Mouse (Mus musculus): Measurements from ENCODE around the gene Dhx58.

The Dhx58 gene

DNA sequence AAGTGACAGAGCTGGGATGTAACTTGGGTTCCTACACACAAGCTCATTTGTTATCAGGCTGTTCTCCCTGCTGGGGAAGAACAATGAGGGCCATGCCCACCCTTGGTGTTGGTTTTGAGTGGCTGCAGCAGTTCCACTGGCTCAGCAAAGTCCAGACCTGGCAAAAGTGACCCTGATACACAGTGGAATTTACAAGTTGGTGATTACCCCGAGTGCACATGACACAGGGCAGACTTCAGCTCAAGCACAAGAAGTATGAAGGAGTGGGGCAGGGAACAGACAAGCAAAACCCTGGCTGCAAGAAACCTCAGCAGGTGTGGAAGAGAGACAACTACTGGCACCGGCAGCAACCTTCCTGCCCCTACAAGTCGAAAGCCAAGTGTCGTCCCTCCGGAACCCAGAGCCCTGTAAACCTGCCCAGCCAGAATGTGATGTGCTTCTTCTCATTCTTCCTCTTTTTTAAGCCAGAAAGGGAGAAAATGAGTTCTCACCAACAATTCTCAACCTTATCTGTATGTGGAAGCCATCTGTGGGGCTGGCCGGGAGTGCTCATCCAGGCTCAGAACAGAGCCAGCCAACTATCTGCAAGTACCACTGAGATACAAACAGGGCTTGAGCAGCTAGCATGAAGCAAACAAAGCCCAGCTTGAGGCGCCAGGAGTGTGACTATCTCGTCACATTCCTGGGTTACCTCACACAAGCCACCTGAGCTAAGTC, 17.9 kb upstream of the Dhx58 start:
- no peak for DNase-seq

DNA sequence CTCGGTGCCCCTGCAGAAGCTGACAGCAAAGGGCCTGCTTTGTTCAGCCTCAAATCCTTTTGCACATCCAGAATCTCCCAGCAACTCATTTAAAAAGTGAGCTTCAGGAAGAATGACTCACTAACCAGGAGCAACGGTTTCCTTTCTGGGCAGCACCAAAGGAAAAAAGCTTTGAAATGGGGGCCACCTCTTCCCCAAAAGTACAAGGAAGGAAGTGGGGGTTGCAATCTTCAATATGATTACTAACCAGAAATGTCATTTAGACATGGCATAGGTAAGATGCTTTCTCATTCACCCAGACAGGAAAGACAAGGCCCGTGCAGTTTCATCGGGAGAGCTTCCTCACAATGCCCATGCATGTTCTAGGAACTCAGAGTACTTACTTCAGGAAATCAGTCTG, 17.2 kb upstream of the Dhx58 start:
- no peak for DNase-seq

DNA sequence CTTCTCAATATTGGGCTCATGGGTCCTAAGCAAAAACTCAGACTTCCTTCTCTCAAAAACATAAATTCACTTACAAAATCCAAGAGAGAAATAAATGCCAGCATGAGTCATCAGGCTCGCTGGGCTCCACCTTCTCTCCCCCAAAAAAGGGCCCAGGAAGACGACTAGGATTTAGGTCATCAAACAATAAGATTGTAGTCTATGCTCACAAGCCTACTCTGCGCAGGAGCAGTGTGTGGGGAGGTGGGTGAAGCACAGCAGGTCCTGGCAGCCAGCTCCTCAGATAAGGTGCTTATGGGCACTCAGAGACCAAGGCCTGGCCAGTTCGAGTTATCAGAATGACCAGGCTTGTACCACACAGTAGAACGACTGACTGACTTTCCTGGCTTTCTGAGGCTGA, 16.3 kb upstream of the Dhx58 start:
- DNase-seq, result no peak

DNA sequence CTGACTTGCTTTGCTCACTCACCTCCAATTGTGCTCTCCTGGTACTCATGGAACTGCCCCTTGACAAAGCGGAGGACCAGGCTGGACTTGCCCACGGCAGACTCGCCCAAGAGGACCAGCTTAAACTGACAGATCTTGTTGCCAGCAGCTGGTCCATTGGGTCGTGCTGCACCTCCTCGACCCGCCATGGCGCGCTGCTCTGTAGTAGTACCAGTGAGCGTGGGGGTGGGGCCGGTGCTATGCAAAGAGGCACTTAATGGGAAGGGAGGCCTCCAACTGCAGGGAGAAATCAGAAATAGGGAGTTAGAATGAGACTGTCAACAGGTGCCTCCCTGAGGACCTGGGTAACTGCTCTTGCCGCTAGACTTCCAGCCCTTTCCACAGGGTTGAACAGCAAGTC, 15.8 kb upstream of the Dhx58 start:
- DNase-seq, result no peak

DNA sequence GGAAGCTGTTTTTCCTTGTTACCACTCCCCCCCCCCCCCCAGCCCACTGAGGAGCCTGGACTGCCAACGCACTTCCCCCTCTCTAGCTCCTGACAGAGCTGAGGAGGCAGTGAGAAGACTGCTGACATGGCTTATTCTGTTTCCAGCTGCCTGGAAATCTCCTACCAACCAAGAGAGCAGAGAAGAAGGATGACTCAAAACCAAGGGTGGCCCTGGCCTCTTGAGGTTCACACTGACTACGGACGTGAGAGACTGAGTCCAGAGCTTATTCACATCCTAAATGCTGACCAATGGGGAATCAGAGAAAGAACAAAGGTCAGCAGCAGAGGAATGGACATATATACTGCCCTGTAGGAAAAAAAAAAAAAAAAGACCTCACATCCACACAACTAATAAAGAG, 15.2 kb upstream of the Dhx58 start:
- DNase-seq, result no peak

DNA sequence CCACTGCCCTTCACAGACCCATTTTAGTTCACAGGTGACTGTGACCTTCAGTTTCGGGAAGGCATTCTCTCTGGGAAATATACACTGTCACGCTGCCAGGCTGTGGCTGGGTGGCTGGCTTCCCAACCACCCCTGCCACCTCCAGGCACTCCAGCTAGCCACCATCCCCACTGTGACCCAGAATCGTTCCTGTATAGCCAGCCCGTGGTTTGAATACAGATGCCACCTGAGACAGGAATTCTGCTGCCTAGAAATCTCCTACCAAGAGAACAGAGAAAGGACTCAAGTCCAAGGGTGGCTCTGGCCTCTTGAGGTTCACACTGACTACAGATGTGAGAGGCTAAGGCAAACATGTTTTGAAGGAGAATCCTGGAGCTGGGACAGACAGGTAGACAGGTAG, 14.8 kb upstream of the Dhx58 start:
- DNase-seq, result no peak

DNA sequence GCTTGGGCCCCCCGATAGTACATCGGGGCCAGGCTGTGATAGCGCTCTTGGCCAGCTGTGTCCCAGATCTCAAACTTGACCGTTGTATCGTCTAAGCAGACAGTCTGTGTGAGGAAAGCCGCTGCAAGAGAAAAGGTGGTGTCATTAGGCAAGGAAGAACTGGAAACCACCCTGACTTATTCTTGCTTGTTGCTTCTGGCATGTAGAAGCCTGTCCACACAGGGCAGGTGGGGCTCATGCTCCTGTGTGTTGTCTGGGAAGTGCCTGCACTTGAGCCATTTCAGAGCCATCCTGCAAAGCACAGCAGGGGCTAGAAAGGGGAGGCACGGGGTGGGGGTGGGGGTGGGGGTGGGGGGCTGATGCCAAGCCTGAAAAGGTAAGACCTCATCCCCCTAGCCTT, 14.4 kb upstream of the Dhx58 start:
- no peak for DNase-seq

DNA sequence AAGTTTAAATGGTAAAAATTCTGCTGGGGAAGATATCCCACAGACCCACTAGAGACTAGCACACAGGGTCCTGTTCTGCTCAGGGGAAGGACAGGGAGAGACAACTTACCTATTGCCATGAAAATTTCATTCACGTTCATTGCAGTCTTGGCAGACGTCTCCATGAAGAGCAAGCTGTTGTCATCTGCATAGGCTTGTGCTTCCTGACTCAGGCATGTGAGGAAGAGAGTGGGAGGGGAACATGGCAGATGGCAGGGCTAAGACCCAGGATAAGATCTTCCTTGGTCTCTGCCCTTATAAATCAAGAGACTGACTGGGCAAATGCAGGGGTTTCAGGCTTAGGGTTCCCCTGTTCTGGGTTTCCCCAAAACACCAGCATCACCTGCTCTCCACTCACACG, 12.6 kb upstream of the Dhx58 start:
- DNase-seq, result no peak

DNA sequence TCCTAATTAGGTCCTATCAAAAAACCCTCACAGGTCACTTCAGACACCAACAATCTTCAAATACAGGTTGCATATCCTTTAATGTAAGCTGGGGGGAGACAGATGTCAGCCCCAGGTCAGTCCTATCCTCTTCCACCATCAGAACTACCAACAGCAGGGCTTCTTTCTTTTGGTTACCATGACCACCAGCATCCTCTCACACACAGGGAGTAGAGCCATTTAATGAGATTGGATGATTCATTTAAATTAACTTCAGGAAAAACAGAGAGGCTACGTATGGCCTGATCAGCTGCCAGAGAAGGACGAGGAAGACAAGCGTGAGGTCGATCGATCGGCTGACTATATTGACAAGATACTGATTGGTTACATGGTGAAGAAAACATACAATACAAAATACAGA, 10.9 kb upstream of the Dhx58 start:
- no peak for DNase-seq

DNA sequence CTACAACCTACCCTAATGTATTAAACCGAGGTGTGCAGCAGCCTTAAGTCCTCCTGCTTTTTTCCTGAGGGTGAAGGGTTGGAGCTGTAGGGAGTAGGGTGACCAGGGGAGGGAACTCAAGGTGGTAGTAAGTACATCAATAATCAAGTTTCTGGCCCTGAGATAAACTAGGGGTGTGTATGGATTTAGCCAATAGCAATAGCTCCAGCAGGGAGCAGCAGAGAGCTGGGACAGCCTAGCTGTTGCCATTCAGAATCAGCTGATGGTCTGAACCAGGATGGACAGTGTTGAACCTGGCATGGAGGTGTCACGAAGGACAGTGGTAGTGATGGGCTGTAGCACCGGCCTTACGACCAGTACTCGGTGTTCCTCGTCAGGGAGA, 10.5 kb upstream of the Dhx58 start:
- DNase-seq, result peak; percentile 69 to 72

DNA sequence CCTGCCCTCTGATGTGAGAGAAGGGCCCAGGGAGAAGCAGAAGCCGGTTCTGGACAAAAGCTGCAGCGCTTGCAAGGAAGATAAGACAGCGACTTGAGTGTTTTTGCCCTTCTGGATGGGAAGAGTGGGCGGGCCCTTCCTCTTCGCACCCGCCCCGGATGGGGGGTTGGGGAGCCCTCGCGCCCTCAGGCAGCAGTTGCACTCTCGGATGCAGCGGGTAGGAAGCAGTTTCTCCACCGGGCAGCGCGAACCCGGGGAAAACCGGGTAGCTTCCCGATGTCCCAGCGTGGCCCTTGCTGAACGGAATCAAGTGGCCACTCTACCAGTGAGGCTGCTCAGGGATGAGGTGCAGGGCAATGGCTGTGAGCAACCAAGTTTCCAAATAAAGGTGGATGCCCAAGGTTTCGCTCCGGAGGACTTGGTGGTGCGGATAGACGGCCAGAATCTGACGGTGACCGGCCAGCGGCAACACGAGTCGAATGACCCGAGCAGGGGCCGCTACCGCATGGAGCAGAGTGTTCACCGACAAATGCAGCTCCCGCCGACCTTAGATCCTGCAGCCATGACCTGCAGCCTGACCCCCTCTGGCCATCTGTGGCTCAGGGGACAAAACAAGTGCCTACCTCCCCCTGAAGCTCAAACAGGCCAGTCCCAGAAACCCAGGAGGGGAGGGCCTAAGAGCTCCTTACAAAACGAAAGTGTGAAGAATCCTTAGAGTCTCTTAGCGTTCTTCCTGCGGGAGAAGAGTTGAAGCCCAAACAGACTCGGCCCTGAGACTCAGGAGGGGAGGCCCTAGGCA, 9.9 kb upstream of the Dhx58 start, which contains the start of gene Hspb9:
TSS of gene Hspb9 (plus strand) at position 116 of the 799 bp plus-strand sequence.
- DNase-seq, result peak; percentile 88 to 92

DNA sequence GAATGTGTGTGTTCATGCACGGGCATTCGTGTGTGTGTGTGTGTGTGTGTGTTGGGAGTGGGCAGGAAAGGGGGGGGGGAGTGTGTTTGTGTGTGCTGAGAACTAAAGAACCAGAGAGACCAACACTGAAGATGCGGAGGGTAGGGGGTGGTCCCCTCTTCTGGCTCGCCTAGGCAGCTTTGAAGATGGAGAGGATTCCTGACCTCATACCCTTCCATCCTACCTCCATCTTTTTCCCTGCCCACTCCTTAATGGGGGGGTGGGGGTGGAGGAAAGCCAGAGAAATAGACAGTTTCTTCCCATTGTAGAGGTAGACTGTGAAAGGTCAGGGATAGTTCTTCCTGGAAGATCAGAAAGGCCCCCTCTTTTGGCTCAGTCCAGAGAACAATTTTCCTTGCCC, 9.1 kb upstream of the Dhx58 start:
- no peak for DNase-seq

DNA sequence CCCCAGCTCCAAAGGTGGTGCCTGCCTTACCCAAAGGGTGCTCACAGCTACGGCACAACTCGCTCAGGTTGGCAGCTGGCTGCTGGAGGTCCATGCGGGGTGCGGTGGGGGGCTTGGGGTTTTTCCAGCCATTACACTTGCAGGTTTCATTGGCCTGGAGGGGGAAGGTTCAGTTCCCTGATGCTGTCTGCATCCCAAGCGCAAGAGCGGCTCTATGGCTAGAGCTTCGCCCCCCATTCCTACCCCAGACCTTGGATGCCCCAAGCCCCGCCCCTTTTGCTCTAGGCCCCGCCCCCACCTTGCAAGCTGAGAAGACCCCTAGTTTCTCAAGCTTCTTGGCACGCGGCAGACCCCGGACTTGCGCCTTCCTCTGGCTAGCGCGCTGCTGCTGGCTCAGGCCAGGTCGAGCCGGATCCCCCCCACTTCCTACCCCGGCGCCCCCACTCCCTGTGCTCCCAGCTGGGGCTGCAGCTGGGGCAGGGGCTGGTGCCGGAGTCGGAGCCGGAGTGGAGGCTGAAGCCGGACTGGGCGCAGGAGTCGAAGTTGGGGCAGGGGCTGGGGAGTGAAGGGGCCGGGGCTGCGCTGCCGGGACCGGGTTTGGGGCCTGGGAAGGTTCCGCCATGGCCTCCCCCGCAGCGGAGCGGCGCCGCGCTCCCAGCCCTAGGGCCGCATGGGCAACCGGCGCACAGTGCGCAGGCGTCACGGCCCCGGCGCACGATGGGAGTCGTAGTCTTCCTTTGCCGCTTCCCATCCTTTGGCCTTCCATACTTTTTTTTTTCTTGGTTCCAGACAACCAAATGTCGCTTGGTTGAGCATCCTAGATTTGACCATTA, 7.9 kb upstream of the Dhx58 start, which contains the start of gene Kat2a:
TSS of gene Kat2a (minus strand) at position 683 of the 833 bp plus-strand sequence.
- DNase-seq, result peak; percentile 74 to 82

DNA sequence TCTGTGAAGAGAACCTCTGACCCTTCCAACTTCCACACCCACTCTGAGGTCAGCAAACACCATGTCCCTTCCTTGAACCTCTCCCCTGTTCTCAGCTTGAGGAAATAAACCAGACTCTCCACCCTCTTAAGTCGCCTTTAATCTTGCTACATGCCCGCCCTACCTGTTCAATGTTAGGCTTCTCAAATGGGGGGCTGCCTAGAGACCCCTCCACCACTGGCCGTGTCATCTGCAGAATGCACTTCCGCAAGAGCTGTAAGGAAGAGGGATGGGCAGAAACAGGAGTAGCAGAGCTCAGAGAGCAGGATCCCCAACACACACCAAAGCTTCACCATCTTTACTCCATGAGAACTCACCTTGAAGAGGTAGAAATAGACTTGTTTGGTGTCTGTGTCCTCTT, 6.9 kb upstream of the Dhx58 start:
- DNase-seq, result no peak

DNA sequence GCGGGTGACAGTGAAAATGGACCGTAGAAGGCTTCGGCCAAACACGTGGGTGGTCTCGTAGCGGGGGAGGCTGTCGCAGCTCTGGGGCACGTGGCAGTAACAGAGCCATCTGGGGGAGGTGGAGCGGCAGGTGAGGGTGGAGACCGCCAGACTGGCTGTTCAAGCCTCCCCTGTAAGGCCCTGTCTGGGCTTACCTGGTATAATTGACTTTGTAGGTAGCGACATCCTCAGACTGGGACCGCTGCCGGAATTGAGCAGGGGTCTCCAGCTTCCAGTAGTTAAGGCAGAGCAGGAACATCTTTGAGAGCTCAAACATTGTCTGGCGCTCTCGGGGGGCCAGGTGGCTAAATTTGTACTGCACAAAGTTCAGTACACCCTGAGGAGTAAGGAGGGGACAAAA, 6.5 kb upstream of the Dhx58 start:
- no peak for DNase-seq

DNA sequence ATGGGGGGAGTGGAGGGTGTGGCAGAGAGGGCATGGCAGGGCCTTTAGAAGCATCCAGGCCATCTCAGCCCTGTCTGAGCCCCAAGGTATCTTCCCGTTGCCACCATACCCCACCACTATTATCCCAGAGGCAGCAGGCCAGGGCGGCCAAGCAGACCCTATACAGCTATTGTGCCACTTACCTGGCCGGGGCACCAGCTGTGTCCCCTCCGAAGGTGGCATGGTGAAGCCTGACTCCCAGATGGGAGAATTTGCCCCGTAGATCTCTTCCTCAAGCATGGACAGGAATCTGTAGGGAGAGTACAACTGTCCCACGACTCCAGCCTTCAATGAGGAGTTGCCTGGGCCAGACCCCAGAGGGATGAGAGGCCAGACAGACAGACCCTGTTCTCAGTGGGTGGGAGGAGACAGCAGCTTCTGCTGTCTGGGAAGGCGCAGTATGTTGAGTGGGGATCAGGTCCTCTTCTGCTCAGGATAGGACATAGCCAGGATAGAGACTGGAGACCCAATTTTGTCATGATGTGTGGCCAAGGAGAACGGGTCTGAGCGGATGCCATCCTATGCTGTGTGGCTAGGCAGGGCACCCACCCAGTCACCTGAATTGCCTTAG, 5.2 kb upstream of the Dhx58 start:
- DNase-seq, result no peak

DNA sequence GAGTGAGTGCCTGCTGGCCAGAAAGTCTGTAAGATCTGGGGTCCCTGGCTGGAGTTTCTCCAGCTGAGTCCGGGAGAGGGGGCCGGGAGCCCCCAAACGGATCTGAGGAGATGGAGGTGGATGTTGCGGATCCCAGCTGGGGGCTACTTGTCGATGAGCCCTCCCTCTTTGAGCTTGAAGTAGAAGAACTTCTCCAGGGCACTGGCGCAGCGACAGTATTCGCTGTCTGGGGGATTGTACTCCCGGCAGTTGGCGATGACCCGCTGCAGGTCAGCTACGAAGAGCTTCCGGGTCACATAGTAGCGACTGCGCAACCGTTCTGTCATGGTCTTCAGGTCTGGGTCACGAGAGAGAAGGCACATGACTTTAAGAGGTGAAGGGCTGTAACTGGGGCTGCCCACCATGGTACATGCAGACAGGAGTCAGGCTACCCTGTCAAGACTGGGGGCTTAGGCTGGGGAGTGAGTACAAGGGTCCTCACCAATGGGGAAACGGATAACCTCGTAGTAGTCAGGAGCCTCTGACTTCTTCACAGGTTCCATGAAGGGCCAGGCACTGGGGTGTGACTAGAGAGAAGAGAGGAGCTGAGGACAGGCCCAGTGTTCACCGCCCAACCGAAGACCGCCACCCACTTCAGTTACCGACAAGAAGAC, 1.1 kb upstream of the Dhx58 start:
- no peak for DNase-seq

DNA sequence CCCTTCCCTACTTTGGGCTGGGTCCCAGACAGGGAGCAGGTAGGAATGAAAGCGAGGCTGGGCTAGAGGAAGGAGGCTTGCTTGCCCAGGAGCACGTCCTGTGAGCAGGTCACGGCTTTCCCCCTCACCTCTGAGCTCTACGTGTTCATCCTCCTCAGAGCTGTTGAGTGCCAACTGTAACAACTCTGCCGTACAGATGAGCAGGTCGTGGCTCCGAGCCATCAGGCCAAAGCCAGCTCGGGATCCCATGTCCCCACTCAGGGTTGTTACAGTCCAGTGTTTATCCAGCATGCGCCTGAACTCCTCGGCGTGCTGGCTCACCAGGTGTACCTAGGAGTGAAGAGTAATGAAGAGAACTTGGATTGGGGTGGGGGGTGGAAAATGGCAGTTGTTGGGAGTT, 705 bp downstream of the Dhx58 start:
- DNase-seq, result no peak

DNA sequence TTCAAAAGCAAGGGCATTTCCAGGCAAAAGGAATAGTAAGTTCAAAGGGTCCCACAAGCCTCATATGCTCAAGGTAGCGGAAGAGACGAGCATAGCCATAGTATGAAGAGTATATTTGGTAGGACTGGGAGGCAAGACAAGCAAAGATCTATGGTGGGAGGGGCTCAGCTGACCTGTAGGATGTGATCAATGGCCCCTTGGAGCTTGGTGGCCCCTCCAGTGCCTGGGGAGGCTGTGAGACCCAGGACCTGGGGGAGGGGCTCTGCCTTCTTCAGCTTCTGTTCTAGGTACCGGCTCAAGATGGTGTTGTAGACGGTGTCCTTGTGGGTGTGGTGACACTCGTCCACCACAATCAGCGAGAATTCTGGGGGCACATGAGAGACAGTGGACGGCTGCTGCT, 1.2 kb downstream of the Dhx58 start:
- no peak for DNase-seq

DNA sequence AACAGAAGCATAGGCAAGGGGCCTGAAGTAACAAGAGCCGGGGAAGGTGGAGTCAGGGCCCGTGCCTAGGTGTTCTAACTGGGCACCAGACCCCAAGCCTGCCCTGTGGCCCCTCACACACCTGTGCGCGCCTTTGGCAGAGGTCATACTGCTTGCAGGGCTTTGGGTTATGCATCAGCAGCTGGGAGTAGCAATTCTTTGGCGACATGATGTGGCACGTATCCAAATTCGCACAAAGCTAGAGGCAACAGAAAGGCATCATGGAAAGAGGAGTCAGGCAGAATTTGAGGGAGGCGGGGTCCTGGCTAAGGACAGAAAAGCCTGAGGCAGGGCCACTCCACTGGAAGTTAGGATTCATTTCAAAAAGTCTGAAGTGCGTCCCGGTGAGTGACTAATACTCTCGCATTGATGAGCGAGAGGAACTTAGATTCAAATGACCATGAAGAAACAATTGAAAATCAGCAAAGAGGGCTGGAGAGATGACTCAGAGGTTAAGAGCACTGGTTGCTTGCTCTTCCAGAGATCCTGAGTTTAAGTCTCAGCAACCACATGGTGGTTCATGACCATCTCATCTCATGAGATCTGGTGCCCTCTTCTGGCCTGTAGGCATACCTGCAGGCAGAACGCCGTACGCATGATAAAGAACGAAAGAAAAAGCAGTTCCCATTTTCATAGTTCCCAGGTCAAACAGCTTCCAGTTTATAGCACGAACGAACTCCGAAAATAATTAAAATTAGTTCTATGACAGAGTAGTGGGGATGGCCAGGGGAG, 1.8 kb downstream of the Dhx58 start:
- DNase-seq, result peak in 1 of 2 experiments; percentile 61

DNA sequence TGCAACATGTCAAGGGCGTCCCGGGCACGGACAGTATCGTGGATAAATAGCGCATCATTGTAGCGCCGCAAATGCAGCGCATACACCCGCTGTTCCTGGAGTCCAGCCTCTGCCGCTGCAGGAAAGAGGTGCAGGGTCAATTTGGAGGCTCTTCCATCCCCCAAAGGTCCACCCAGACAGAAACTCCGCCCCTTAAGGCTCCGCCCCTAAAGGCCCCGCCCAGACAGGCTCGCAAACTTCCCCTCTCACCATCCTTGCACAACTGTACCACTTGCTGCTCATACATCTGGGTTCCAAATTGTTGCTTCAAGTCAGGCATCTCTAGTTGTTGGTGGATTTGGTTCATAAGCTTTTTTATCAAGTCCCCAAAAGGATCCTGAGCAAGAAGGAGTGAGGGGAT, 2.8 kb downstream of the Dhx58 start:
- peak; percentile 49 to 54 for DNase-seq

DNA sequence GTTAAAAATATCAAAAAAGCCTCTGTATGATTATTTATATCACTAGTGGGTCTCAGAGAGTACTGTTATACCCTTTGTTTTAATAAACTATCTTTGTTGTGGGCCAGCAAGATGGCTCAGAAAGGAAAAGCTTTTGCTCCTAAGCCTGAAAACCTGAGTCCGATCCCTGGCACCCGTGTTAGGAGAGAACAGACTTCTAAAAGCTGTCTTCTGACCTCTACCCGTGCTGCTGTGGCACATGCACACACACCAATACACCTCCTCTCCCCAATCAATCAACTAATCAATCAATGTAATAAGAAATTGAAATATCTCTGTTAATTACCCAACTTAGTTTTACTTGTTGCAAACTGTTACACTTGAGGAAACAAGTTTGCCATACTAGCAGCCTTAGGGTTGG, 3.4 kb downstream of the Dhx58 start:
- DNase-seq, result no peak
